Mouse (Mus musculus) hindbrain, embryonic 11.5 days (tissue): Measurements from ENCODE around the gene Pot1b. TPM values are rescaled to one million over a fixed set of nuclear protein-coding genes. Genes with fewer than 3 reads are reported as not detected.
A peak's percentile ranks its signal among the peaks of the same experiment; 100 is the strongest.

Experiments
- ATAC-seq: fragments of 200-750 bp; cut with Nextera tagmentation; 2 replicates; pipeline ENCODE4 v1.8.0; 2017; ENCODE audit warnings: mild to moderate bottlenecking, moderate TSS enrichment, moderate library complexity; ENCODE audit not compliant: low FRiP score
- DNase-seq: peaks from one replicate; pipeline ENCODE4 v3.0.0-alpha.2; 2015; ENCODE audit warnings: low spot score
- H3K27ac ChIP-seq: fragments of 300-500 bp; sonication (generic); 2 replicates; pipeline ENCODE4 v1.5.1; 2014; ENCODE audit warnings: mild to moderate bottlenecking, low read depth, low read length
- H3K27me3 ChIP-seq: fragments of 300-500 bp; sonication (generic); 2 replicates; pipeline ENCODE4 v1.6.1; 2014; ENCODE audit warnings: mild to moderate bottlenecking, low read length, moderate library complexity, mixed read lengths; ENCODE audit not compliant: control insufficient read depth, insufficient read depth
- H3K36me3 ChIP-seq: fragments of 300-500 bp; sonication (generic); 2 replicates; pipeline ENCODE4 v1.6.1; 2014; ENCODE audit warnings: mild to moderate bottlenecking, low read length, moderate library complexity, mixed read lengths; ENCODE audit not compliant: control insufficient read depth, insufficient read depth
- H3K4me1 ChIP-seq: fragments of 300-500 bp; sonication (generic); replicated peaks from 2 replicates; pipeline ENCODE4 v1.6.1; 2014; ENCODE audit warnings: low read length, mixed read lengths; ENCODE audit not compliant: control insufficient read depth, insufficient read depth
- H3K4me2 ChIP-seq: fragments of 300-500 bp; sonication (generic); replicated peaks from 2 replicates; pipeline ENCODE4 v1.6.1; 2014; ENCODE audit warnings: mild to moderate bottlenecking, low read depth, low read length
- H3K4me3 ChIP-seq: fragments of 300-500 bp; sonication (generic); 2 replicates; pipeline ENCODE4 v1.5.1; 2014; ENCODE audit warnings: low read depth, low read length
- H3K9ac ChIP-seq: fragments of 300-500 bp; sonication (generic); 2 replicates; pipeline ENCODE4 v1.6.1; 2014; ENCODE audit warnings: low read depth, low read length
- H3K9me3 ChIP-seq: fragments of 300-500 bp; sonication (generic); 2 replicates; pipeline ENCODE4 v1.6.1; 2016; ENCODE audit warnings: low read length; ENCODE audit not compliant: control insufficient read depth
- WGBS: fragments of 180-500 bp; shearing (Covaris S2); extraction: QIAGEN DNeasy Blood & Tissue Kit; methylation state at CpG from one replicate; pipeline ENCODE4 v1.1.7; 2014; 5-methylcytosine and 5-hydroxymethylcytosine counted together
- polyA plus RNA-seq: library from polyadenylated mRNA; unstranded; fragments of >200 nt; fragmentation: Nextera tagmentation; extraction: Ambion mirVana; gene quantifications from 2 replicates; pipeline ENCODE4 v1.2.1, GENCODE M21; 2014

Gene Pot1b
- polyA plus RNA-seq, 1 experiment from 2014 or later = 11.3 TPM

DNA sequence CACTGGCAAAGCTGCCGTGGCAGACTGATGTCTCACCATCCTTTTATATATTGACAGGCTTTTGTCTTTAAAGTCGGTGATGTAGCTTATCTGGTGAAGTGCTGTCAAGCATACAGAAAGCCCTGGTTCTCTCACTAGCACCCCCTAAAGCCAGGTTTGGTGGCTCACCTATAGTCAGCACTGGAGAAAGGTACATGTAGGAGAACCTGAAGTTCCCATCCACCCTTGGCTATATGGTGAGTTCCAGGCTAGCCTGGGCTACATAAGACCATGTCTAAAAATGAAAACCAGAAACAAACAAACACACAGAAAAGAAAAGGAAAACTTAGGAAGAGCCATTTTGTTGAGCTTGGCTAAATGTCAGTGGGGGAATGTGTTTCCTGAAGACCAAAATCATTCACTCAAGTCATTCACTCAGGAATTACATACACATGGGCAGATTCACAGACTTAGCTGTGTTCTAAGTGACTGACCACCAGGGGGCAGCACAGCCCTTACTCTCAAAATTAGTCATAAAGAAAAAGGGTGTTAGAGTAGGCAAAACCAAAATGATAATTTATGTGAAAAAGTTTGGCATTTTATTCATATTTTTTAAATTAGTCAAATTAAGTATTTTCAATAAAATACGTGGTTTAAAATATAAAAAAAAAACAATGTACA, 10.1 kb downstream of the Pot1b start:
- no peak overlapping the region for H3K27ac ChIP-seq
- WGBS = 65% methylated on average over 3 of the region's 3 CpGs
- no peak overlapping the region for H3K4me2 ChIP-seq
- DNase-seq = peak; percentile 87
- no peaks in the 10 kb centered on the region for H3K9me3 ChIP-seq
- H3K4me3 ChIP-seq = no peak overlapping the region
- no peak overlapping the region for H3K9ac ChIP-seq
- peak; percentile 82 for ATAC-seq
- no peaks in the 10 kb centered on the region for H3K27me3 ChIP-seq
- H3K36me3 ChIP-seq = no peaks in the 10 kb centered on the region
- H3K4me1 ChIP-seq = no peaks in the 10 kb centered on the region

- WGBS = 87% methylated on average over 2 of the region's 2 CpGs
- no peak overlapping the region for H3K4me3 ChIP-seq
- DNase-seq = no peak
- H3K9ac ChIP-seq = no peak overlapping the region
- no peaks in the 10 kb centered on the region for H3K36me3 ChIP-seq
- no peaks in the 10 kb centered on the region for H3K4me1 ChIP-seq
- no peaks in the 10 kb centered on the region for H3K9me3 ChIP-seq
- ATAC-seq = no peak
- H3K27ac ChIP-seq = no peak overlapping the region
- H3K4me2 ChIP-seq = no peak overlapping the region
- no peaks in the 10 kb centered on the region for H3K27me3 ChIP-seq
These were observed 13.0 kb downstream of the Pot1b start for GRCm38 (mm10) chr17:55699388-55699787.

DNA sequence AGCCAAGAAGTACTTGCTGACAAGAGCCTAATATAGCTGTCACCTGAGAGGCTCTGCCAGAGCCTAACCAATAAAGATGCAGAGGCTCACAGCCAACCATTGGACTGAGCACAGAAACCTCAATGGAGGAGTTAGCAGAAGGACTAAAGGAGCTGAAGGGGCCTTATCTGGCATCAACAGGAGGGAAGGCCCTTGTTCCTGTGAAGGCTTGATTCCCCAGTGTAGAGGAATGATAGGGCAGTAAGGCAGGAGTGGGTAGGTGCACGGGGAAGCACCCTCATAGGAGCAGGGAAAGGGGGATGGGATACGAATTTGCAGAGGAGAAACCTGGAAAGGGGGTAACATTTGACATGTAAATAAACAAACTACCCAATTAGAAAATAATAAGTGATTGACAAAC, 51.3 kb downstream of the Pot1b start:
- 91% methylated on average over 2 of the region's 2 CpGs for WGBS
- ATAC-seq (no peak), DNase-seq (no peak)
- H3K9me3 ChIP-seq = no peaks in the 10 kb centered on the region
- H3K27ac ChIP-seq = no peak overlapping the region
- peaks cover 3% of the 10 kb centered on the region; the same call in 1 of the 2 replicates for H3K36me3 ChIP-seq
- no peak overlapping the region for H3K4me2 ChIP-seq
- H3K4me1 ChIP-seq = no peaks in the 10 kb centered on the region
- no peaks in the 10 kb centered on the region for H3K27me3 ChIP-seq
- no peak overlapping the region for H3K9ac ChIP-seq
- H3K4me3 ChIP-seq = no peak overlapping the region

- no peaks in the 10 kb centered on the region for H3K9me3 ChIP-seq
These were observed 87.3 kb downstream of the Pot1b start, which contains the start of gene Vmn2r118 for GRCm38 (mm10) chr17:55625092-55625491. Gene Vmn2r118, minus strand, starts transcription at chr17:55625192.

More at GRCm38 (mm10) chr17:55625092-55625491, 87.3 kb downstream of the Pot1b start, which contains the start of gene Vmn2r118:
- no peak within 1 kb of the TSS for H3K9ac ChIP-seq
- H3K27ac ChIP-seq = no peak within 1 kb of the TSS
- no peaks in the 10 kb centered on the region for H3K27me3 ChIP-seq
- no peaks in the 10 kb centered on the region for H3K4me1 ChIP-seq
- H3K4me2 ChIP-seq = no peak within 1 kb of the TSS
- ATAC-seq = no peak
- no peak within 1 kb of the TSS for H3K4me3 ChIP-seq
- 87% methylated on average over 3 of the region's 3 CpGs for WGBS
- no peak for DNase-seq
- H3K36me3 ChIP-seq = no peaks in the 10 kb centered on the region

Other genes with a start within 250 kb of the Pot1b start
- gene Vmn2r118, start 87.4 kb downstream of the Pot1b start, polyA plus RNA-seq = not detected in 2 replicates
- 0.07 and 0.14 TPM in 2 replicates for gene Adgre4, start 37.4 kb upstream of the Pot1b start, polyA plus RNA-seq
- gene Zfp119a, start 166.3 kb upstream of the Pot1b start, polyA plus RNA-seq = 10.0 and 12.3 TPM in 2 replicates
- gene Zfp959, start 179.5 kb upstream of the Pot1b start, polyA plus RNA-seq = 11.9 and 13.4 TPM in 2 replicates
- 6.3 and 6.7 TPM in 2 replicates for gene Zfp119b, start 236.9 kb upstream of the Pot1b start, polyA plus RNA-seq
- 2.2 and 3.1 TPM in 2 replicates for gene Ebi3, start 240.0 kb upstream of the Pot1b start, polyA plus RNA-seq
- 21.3 and 22.4 TPM in 2 replicates for gene Yju2, start 246.5 kb upstream of the Pot1b start, polyA plus RNA-seq